Mouse (Mus musculus) small intestine, adult 2 months (tissue): ENCODE data around the gene Ip6k1.

Experiments
- CTCF ChIP-seq: fragments of 200-500 bp; IDR thresholded peaks from 2 replicates; pipeline ENCODE4 v1.5.1; 2012; ENCODE audit warnings: low read depth, mild to moderate bottlenecking, control low read depth, inconsistent platforms, low read length, moderate library complexity, mixed read lengths; ENCODE audit not compliant: insufficient replicate concordance, insufficient read length; ENCODE audit errors: extremely low read depth
- POLR2A ChIP-seq: fragments of 200-500 bp; IDR thresholded peaks from 2 replicates; pipeline ENCODE4 v1.6.1; 2012; ENCODE audit warnings: low read depth, mild to moderate bottlenecking, control low read depth, inconsistent platforms, low read length, moderate library complexity

GRCm38 (mm10) chr9:108055661-108056237, 53.4 kb downstream of the Ip6k1 start:
- TF ChIP-seq POLR2A (no peak), CTCF (no peak)
